Mouse (Mus musculus) intestine, embryonic 16.5 days (tissue): Measurements from ENCODE around the gene Smpdl3b. TPM values are rescaled to one million over a fixed set of nuclear protein-coding genes. Genes with fewer than 3 reads are reported as not detected.

ENCODE experiments used
- ATAC-seq: fragments of 200-750 bp; cut with Nextera tagmentation; 2 replicates; pipeline ENCODE4 v1.8.0; 2017; ENCODE audit warnings: moderate TSS enrichment, moderate library complexity
- H3K27ac ChIP-seq: fragments of 300-500 bp; sonication (generic); 2 replicates; pipeline ENCODE4 v1.5.1; 2014; ENCODE audit warnings: mild to moderate bottlenecking, low read length
- H3K27me3 ChIP-seq: fragments of 300-500 bp; sonication (generic); replicated peaks from 2 replicates; pipeline ENCODE4 v1.6.1; 2014; ENCODE audit warnings: low read length, control low read depth, mixed read lengths; ENCODE audit not compliant: control insufficient read depth, insufficient read depth
- H3K36me3 ChIP-seq: fragments of 300-500 bp; sonication (generic); 2 replicates; pipeline ENCODE4 v1.6.1; 2014; ENCODE audit warnings: low read length, control low read depth; ENCODE audit not compliant: control insufficient read depth, insufficient read depth
- H3K4me1 ChIP-seq: fragments of 300-500 bp; sonication (generic); 2 replicates; pipeline ENCODE4 v1.6.1; 2014; ENCODE audit warnings: low read length, control low read depth, mixed read lengths; ENCODE audit not compliant: control insufficient read depth, insufficient read depth
- H3K4me2 ChIP-seq: fragments of 300-500 bp; sonication (generic); 2 replicates; pipeline ENCODE4 v1.6.1; 2014; ENCODE audit warnings: low read depth, low read length, control low read depth
- H3K4me3 ChIP-seq: fragments of 300-500 bp; sonication (generic); 2 replicates; pipeline ENCODE4 v1.5.1; 2014; ENCODE audit warnings: mild to moderate bottlenecking, low read length
- H3K9ac ChIP-seq: fragments of 300-500 bp; sonication (generic); 2 replicates; pipeline ENCODE4 v1.6.1; 2014; ENCODE audit warnings: low read depth, low read length
- H3K9me3 ChIP-seq: fragments of 300-500 bp; sonication (generic); 2 replicates; pipeline ENCODE4 v1.6.1; 2016; ENCODE audit warnings: low read length, control low read depth; ENCODE audit not compliant: control insufficient read depth
- WGBS: fragments of 180-500 bp; shearing (Covaris S2); extraction: QIAGEN DNeasy Blood & Tissue Kit; methylation state at CpG from one replicate; pipeline ENCODE4 v1.1.7; 2014; 5-methylcytosine and 5-hydroxymethylcytosine counted together
- polyA plus RNA-seq: library from polyadenylated mRNA; unstranded; fragments of >200 nt; fragmentation: Nextera tagmentation; extraction: Ambion mirVana; gene quantifications from 2 replicates; pipeline ENCODE4 v1.2.1, GENCODE M21; 2015

Gene Smpdl3b
- polyA plus RNA-seq = 5.1 and 6.0 TPM in 2 replicates

GRCm38 (mm10) chr4:132756974-132757373 lies at the start of gene Smpdl3b:
Gene Smpdl3b, minus strand, starts transcription at chr4:132757252.
- WGBS = under 1% methylated on average over 22 of the region's 22 CpGs
- Histone ChIP-seq H3K9ac (peak within 1 kb of the TSS; percentile 66), H3K36me3 (no peaks in the 10 kb centered on the region), H3K9me3 (no peaks in the 10 kb centered on the region), H3K27ac (no peak within 1 kb of the TSS; the same call in 1 of the 2 replicates), H3K4me3 (peak within 1 kb of the TSS; percentile 57), H3K4me2 (peak within 1 kb of the TSS; percentile 96), H3K4me1 (peaks cover 8% of the 10 kb centered on the region), H3K27me3 (no peaks in the 10 kb centered on the region)
- ATAC-seq = peak; percentile 86

- no peaks in the 10 kb centered on the region for H3K9me3 ChIP-seq
Measured at GRCm38 (mm10) chr4:132806620-132807191, 49.7 kb upstream of the Smpdl3b start.

GRCm38 (mm10) chr4:132805599-132806197 lies 48.6 kb upstream of the Smpdl3b start:
- 77% methylated on average over 12 of the region's 12 CpGs for WGBS
- Histone ChIP-seq H3K27ac (no peak overlapping the region), H3K9me3 (no peaks in the 10 kb centered on the region)

More at GRCm38 (mm10) chr4:132806620-132807191, 49.7 kb upstream of the Smpdl3b start:
- no peak overlapping the region for H3K4me2 ChIP-seq
- 83% methylated on average over 7 of the region's 7 CpGs for WGBS
- H3K27me3 ChIP-seq = no peaks in the 10 kb centered on the region
- H3K4me1 ChIP-seq = no peaks in the 10 kb centered on the region; the same call in 1 of the 2 replicates
- H3K27ac ChIP-seq = no peak overlapping the region
- no peak overlapping the region for H3K9ac ChIP-seq
- ATAC-seq = no peak
- no peaks in the 10 kb centered on the region for H3K36me3 ChIP-seq
- H3K4me3 ChIP-seq = no peak overlapping the region

GRCm38 (mm10) chr4:132805146-132805545 lies 48.1 kb upstream of the Smpdl3b start:
- WGBS = 88% methylated on average over 5 of the region's 5 CpGs
- Histone ChIP-seq H3K4me2 (no peak overlapping the region), H3K9me3 (no peaks in the 10 kb centered on the region), H3K36me3 (no peaks in the 10 kb centered on the region), H3K9ac (no peak overlapping the region), H3K27ac (no peak overlapping the region), H3K4me3 (no peak overlapping the region), H3K4me1 (no peaks in the 10 kb centered on the region; the same call in 1 of the 2 replicates), H3K27me3 (no peaks in the 10 kb centered on the region)
- no peak for ATAC-seq

More at GRCm38 (mm10) chr4:132805599-132806197, 48.6 kb upstream of the Smpdl3b start:
- no peak overlapping the region for H3K4me2 ChIP-seq
- H3K4me3 ChIP-seq = no peak overlapping the region
- H3K27me3 ChIP-seq = no peaks in the 10 kb centered on the region
- H3K9ac ChIP-seq = no peak overlapping the region
- no peaks in the 10 kb centered on the region; the same call in 1 of the 2 replicates for H3K4me1 ChIP-seq
- no peaks in the 10 kb centered on the region for H3K36me3 ChIP-seq
- no peak for ATAC-seq

- WGBS = 85% methylated on average over 6 of the region's 6 CpGs
- no peak for ATAC-seq
- Histone ChIP-seq H3K27ac (no peak overlapping the region), H3K36me3 (no peaks in the 10 kb centered on the region), H3K4me2 (no peak overlapping the region), H3K9ac (no peak overlapping the region), H3K27me3 (no peaks in the 10 kb centered on the region), H3K4me3 (no peak overlapping the region), H3K9me3 (no peaks in the 10 kb centered on the region), H3K4me1 (no peaks in the 10 kb centered on the region; the same call in 1 of the 2 replicates)
Measured at GRCm38 (mm10) chr4:132804331-132804730, 47.3 kb upstream of the Smpdl3b start.

DNA sequence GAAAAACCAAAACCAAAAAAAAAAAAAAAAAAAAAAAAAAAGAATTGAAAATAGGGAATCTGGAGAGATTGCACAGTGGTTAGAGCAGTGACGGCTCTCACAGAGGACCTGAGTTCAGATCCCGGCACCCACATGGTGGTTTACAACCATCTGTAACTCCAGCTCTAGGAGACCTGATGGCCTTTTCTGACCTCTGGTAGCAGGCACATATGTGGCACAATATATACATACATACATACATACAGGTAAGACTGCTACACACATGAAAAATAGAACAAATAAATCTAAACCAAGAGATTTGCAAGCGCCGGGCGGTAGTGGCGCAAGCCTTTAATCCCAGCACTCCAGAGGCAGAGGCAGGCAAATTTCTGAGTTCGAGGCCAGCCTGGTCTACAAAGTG lies 46.8 kb upstream of the Smpdl3b start:
- Histone ChIP-seq H3K27me3 (no peaks in the 10 kb centered on the region), H3K4me3 (no peak overlapping the region), H3K9ac (no peak overlapping the region), H3K4me1 (no peaks in the 10 kb centered on the region; the same call in 1 of the 2 replicates), H3K36me3 (no peaks in the 10 kb centered on the region), H3K27ac (no peak overlapping the region), H3K4me2 (no peak overlapping the region), H3K9me3 (no peaks in the 10 kb centered on the region)
- ATAC-seq = no peak
- WGBS = 95% methylated on average over 7 of the region's 7 CpGs

DNA sequence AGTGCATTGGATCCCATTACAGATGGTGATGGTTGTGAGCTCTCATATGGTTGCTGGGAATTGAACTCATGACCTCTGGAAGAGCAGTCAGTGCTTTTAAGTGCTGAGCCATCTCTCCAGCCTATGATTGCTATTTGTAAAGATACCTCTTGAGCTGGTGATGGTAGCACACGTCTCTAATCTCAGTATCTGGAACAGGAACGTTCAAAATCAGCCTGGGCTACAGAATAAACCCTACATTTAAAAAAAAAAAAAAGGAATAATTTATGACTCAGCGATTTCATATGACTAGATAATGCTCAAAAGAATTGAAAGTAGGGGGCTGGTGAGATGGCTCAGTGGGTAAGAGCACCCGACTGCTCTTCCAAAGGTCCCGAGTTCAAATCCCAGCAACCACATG lies 46.2 kb upstream of the Smpdl3b start:
- H3K36me3 ChIP-seq = no peaks in the 10 kb centered on the region
- no peak overlapping the region for H3K9ac ChIP-seq
- no peaks in the 10 kb centered on the region for H3K4me1 ChIP-seq
- ATAC-seq = no peak
- H3K4me3 ChIP-seq = no peak overlapping the region
- no peaks in the 10 kb centered on the region for H3K27me3 ChIP-seq
- H3K4me2 ChIP-seq = no peak overlapping the region
- 85% methylated on average over 5 of the region's 5 CpGs for WGBS
- no peak overlapping the region; the same call in 1 of the 2 replicates for H3K27ac ChIP-seq
- no peaks in the 10 kb centered on the region for H3K9me3 ChIP-seq

- Histone ChIP-seq H3K36me3 (no peaks in the 10 kb centered on the region), H3K4me2 (no peak overlapping the region), H3K9me3 (no peaks in the 10 kb centered on the region), H3K9ac (peak overlapping the region; percentile 2; the same call in 1 of the 2 replicates), H3K27ac (peak overlapping the region; percentile 5; the same call in 1 of the 2 replicates), H3K4me1 (no peaks in the 10 kb centered on the region), H3K4me3 (no peak overlapping the region), H3K27me3 (no peaks in the 10 kb centered on the region)
- ATAC-seq = no peak
- 63% methylated on average over 16 of the region's 16 CpGs for WGBS
Measured at GRCm38 (mm10) chr4:132802171-132802637, 45.2 kb upstream of the Smpdl3b start.

- H3K27ac ChIP-seq = peak overlapping the region; percentile 5; the same call in 1 of the 2 replicates
- no peaks in the 10 kb centered on the region for H3K36me3 ChIP-seq
- ATAC-seq = no peak
- H3K4me3 ChIP-seq = no peak overlapping the region
- no peaks in the 10 kb centered on the region for H3K9me3 ChIP-seq
- 87% methylated on average over 18 of the region's 18 CpGs for WGBS
- H3K4me2 ChIP-seq = no peak overlapping the region
- H3K27me3 ChIP-seq = no peaks in the 10 kb centered on the region
- peak overlapping the region; percentile 2; the same call in 1 of the 2 replicates for H3K9ac ChIP-seq
- no peaks in the 10 kb centered on the region for H3K4me1 ChIP-seq
Measured at GRCm38 (mm10) chr4:132801176-132802077, 44.4 kb upstream of the Smpdl3b start.
